Mouse (Mus musculus): ENCODE data around the gene Lars2. TPM values are rescaled to one million over a fixed set of nuclear protein-coding genes. Genes with fewer than 3 reads are reported as not detected.
"Not testable (repeated sequence)": the region's sequence is repeated elsewhere in the genome, so short reads cannot be mapped to it uniquely, and the experiment has no call there.

Lars2 gene
- polyA plus RNA-seq, 1 experiment from 2014 or later: 1,403 TPM

GRCm38 (mm10) chr9:123385352-123386198, 18.8 kb downstream of the Lars2 start:
- H3K27ac ChIP-seq (replicated peaks; ENCODE audit: low read depth, low read length): no peak overlapping the region
- no peaks in the 10 kb centered on the region for H3K36me3 ChIP-seq (ENCODE audit: control insufficient read depth, insufficient read depth, low read length)
- H3K9me3 ChIP-seq (ENCODE audit: control insufficient read depth, low read length): no peaks in the 10 kb centered on the region
- no peak overlapping the region for H3K4me2 ChIP-seq (ENCODE audit: low read length)
- 44% methylated on average over 5 of the region's 5 CpGs for WGBS
- DNase-seq (peak; percentile 37), ATAC-seq (ENCODE audit: low FRiP score, low TSS enrichment) (0 out of 2 replicates have a peak, but pooled peaks have one; percentile 31)
- no peak overlapping the region for H3K4me3 ChIP-seq (replicated peaks; ENCODE audit: low read depth, low read length)
- H3K27me3 ChIP-seq (ENCODE audit: control insufficient read depth, insufficient read depth, low read length): no peaks in the 10 kb centered on the region
- peaks cover 19% of the 10 kb centered on the region for H3K4me1 ChIP-seq (ENCODE audit: control insufficient read depth, insufficient read depth, low read length)
- H3K9ac ChIP-seq (replicated peaks; ENCODE audit: low read length): no peak overlapping the region

DNA sequence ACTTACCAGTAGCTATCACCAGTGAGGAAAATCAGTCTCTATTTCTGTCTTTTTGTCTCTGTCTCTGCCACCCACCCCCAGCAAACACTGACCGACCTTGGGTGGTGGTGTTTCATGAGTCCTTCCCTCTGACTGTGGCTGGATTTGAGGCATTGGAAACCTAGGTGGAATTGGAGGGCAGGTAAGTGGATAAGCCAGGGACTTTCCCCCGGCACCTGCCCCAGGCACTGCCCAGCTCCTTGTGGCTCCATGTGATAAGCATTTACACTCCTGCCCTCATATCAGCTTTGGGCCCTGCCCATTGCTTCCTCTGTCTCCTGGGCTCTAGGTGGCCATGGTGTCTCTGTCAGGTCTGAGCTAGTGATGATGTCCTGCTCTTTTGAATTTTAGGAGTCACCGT, 19.6 kb downstream of the Lars2 start:
- Histone ChIP-seq H3K36me3 (ENCODE audit: control insufficient read depth, insufficient read depth, low read length) (no peaks in the 10 kb centered on the region), H3K27me3 (ENCODE audit: control insufficient read depth, insufficient read depth, low read length) (no peaks in the 10 kb centered on the region), H3K4me2 (ENCODE audit: low read length) (no peak overlapping the region), H3K27ac (replicated peaks; ENCODE audit: low read depth, low read length) (no peak overlapping the region), H3K9me3 (ENCODE audit: control insufficient read depth, low read length) (no peaks in the 10 kb centered on the region), H3K4me3 (replicated peaks; ENCODE audit: low read depth, low read length) (no peak overlapping the region), H3K9ac (replicated peaks; ENCODE audit: low read length) (no peak overlapping the region), H3K4me1 (ENCODE audit: control insufficient read depth, insufficient read depth, low read length) (peaks cover 19% of the 10 kb centered on the region)
- ATAC-seq (ENCODE audit: low FRiP score, low TSS enrichment): no peak
- 89% methylated on average over 3 of the region's 3 CpGs for WGBS
- no peak for DNase-seq

GRCm38 (mm10) chr9:123388087-123389007, 21.6 kb downstream of the Lars2 start:
- not testable (repeated sequence) for H3K4me3 ChIP-seq (replicated peaks; ENCODE audit: low read depth, low read length); H3K27me3 ChIP-seq (ENCODE audit: control insufficient read depth, insufficient read depth, low read length); H3K9me3 ChIP-seq (ENCODE audit: control insufficient read depth, low read length); H3K36me3 ChIP-seq (ENCODE audit: control insufficient read depth, insufficient read depth, low read length); ATAC-seq (ENCODE audit: low FRiP score, low TSS enrichment); H3K27ac ChIP-seq (replicated peaks; ENCODE audit: low read depth, low read length); H3K4me2 ChIP-seq (ENCODE audit: low read length); DNase-seq; H3K9ac ChIP-seq (replicated peaks; ENCODE audit: low read length)
- peaks cover 19% of the 10 kb centered on the region for H3K4me1 ChIP-seq (ENCODE audit: control insufficient read depth, insufficient read depth, low read length)
- 97% methylated on average over 12 of the region's 21 CpGs for WGBS

DNA sequence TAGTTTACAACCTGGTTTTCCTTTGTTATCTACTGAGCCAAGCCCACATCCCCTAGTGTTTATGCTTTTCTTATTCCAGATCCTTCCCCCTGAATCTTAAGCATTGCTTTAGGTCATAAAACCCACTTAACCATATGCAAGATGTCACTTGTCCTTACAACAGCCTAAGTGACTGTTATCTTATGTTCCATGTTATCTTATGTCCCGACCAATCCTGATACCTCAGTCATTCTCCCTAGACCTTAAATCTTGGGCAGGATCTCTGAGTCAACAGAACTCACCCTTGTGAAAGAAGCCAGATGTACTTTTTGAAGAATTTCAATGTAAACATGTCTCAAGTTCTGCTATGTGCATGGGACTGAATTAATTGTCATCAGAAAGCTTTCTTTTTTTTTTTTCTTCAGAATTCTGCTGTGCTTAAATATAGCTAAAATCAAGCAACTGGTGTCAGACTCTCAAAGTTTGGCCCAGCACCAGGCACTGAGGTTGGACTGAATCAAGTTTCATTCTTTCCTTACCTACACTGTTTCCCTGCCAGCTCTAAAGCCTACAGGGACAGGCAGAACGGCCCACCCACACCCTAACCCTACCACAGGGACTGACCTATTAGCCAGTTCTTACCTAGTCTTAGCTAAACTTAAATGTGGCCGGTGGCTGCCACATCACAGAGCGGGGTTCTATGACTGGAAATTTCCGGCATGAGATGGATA, 24.6 kb downstream of the Lars2 start:
- Histone ChIP-seq H3K9ac (replicated peaks; ENCODE audit: low read length) (no peak overlapping the region), H3K4me1 (ENCODE audit: control insufficient read depth, insufficient read depth, low read length) (0 out of 2 replicates have a peak, but pooled peaks cover 1% of the 10 kb centered on the region), H3K4me3 (replicated peaks; ENCODE audit: low read depth, low read length) (no peak overlapping the region), H3K27ac (replicated peaks; ENCODE audit: low read depth, low read length) (no peak overlapping the region), H3K27me3 (ENCODE audit: control insufficient read depth, insufficient read depth, low read length) (no peaks in the 10 kb centered on the region), H3K36me3 (ENCODE audit: control insufficient read depth, insufficient read depth, low read length) (peaks cover 9% of the 10 kb centered on the region), H3K4me2 (ENCODE audit: low read length) (no peak overlapping the region), H3K9me3 (ENCODE audit: control insufficient read depth, low read length) (no peaks in the 10 kb centered on the region)
- ATAC-seq (ENCODE audit: low FRiP score, low TSS enrichment) (no peak), DNase-seq (no peak)
- WGBS: 91% methylated on average over 5 of the region's 5 CpGs

- ATAC-seq (ENCODE audit: low FRiP score, low TSS enrichment) (no peak), DNase-seq (no peak)
- H3K4me3 ChIP-seq (replicated peaks; ENCODE audit: low read depth, low read length): no peak overlapping the region
Measured at GRCm38 (mm10) chr9:123394856-123395255, 28.1 kb downstream of the Lars2 start.

DNA sequence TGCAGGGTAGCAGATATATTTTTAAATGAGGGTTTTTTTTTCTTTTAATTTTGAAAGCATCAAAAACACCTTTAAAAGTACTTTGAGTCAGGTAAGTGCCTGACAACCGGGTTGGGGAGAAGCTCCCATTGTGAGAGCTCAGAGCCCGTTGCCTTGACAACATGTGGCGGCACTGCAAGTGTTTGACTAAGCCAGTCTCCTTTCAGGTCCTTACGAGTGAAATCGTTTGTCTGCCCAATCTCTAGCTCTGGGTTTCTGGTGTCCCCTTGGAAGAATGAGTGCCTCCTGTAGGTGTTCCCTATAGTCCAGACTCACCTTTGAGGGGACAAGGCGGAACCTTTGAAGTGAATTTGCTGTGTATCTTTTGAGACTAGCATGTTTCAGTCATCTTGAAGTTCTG, 31.0 kb downstream of the Lars2 start:
- Histone ChIP-seq H3K4me2 (ENCODE audit: low read length) (no peak overlapping the region), H3K36me3 (ENCODE audit: control insufficient read depth, insufficient read depth, low read length) (peaks cover 9% of the 10 kb centered on the region), H3K4me1 (ENCODE audit: control insufficient read depth, insufficient read depth, low read length) (no peaks in the 10 kb centered on the region), H3K9ac (replicated peaks; ENCODE audit: low read length) (no peak overlapping the region), H3K4me3 (replicated peaks; ENCODE audit: low read depth, low read length) (no peak overlapping the region), H3K9me3 (ENCODE audit: control insufficient read depth, low read length) (no peaks in the 10 kb centered on the region), H3K27ac (replicated peaks; ENCODE audit: low read depth, low read length) (no peak overlapping the region), H3K27me3 (ENCODE audit: control insufficient read depth, insufficient read depth, low read length) (no peaks in the 10 kb centered on the region)
- DNase-seq (peak; percentile 69), ATAC-seq (ENCODE audit: low FRiP score, low TSS enrichment) (no peak)
- 18% methylated on average over 6 of the region's 6 CpGs for WGBS

More at GRCm38 (mm10) chr9:123394856-123395255, 28.1 kb downstream of the Lars2 start:
- H3K4me2 ChIP-seq (ENCODE audit: low read length): no peak overlapping the region
- H3K9me3 ChIP-seq (ENCODE audit: control insufficient read depth, low read length): no peaks in the 10 kb centered on the region
- H3K27me3 ChIP-seq (ENCODE audit: control insufficient read depth, insufficient read depth, low read length): no peaks in the 10 kb centered on the region
- 75% methylated on average over 6 of the region's 6 CpGs for WGBS
- no peak overlapping the region for H3K9ac ChIP-seq (replicated peaks; ENCODE audit: low read length)
- H3K27ac ChIP-seq (replicated peaks; ENCODE audit: low read depth, low read length): no peak overlapping the region
- H3K4me1 ChIP-seq (ENCODE audit: control insufficient read depth, insufficient read depth, low read length): no peaks in the 10 kb centered on the region
- peaks cover 9% of the 10 kb centered on the region for H3K36me3 ChIP-seq (ENCODE audit: control insufficient read depth, insufficient read depth, low read length)

- Histone ChIP-seq H3K9me3 (ENCODE audit: control insufficient read depth, low read length) (no peaks in the 10 kb centered on the region), H3K36me3 (ENCODE audit: control insufficient read depth, insufficient read depth, low read length) (no peaks in the 10 kb centered on the region), H3K27me3 (ENCODE audit: control insufficient read depth, insufficient read depth, low read length) (no peaks in the 10 kb centered on the region), H3K4me1 (ENCODE audit: control insufficient read depth, insufficient read depth, low read length) (no peaks in the 10 kb centered on the region), H3K9ac (replicated peaks; ENCODE audit: low read length) (no peak overlapping the region), H3K4me2 (ENCODE audit: low read length) (no peak overlapping the region), H3K4me3 (replicated peaks; ENCODE audit: low read depth, low read length) (no peak overlapping the region), H3K27ac (replicated peaks; ENCODE audit: low read depth, low read length) (no peak overlapping the region)
- ATAC-seq (ENCODE audit: low FRiP score, low TSS enrichment) (no peak), DNase-seq (no peak)
- 93% methylated on average over 3 of the region's 3 CpGs for WGBS
Measured at GRCm38 (mm10) chr9:123402215-123402614, 35.5 kb downstream of the Lars2 start.

DNA sequence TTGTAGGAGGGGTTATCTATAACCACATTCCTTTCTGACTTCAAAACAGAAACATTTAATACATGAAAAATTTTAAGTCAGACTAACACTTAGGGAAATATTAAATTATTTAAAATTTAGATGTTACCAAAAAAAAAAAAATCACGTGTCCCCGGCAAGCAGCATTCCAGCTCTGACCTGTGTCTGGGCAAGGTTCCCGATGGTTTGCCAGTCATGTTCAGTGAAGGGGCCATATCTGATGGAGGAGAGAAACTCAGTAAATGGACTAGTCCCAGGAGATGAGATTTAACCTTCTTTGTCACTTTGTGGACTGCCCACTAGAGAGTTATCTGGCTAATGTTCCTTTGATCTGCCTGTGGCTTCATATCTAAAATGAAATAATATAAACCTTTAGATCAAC, 36.3 kb downstream of the Lars2 start:
- DNase-seq: no peak
- H3K27me3 ChIP-seq (ENCODE audit: control insufficient read depth, insufficient read depth, low read length): no peaks in the 10 kb centered on the region

More for the DNA sequence above, 36.3 kb downstream of the Lars2 start:
- H3K4me3 ChIP-seq (replicated peaks; ENCODE audit: low read depth, low read length): no peak overlapping the region
- no peak overlapping the region for H3K9ac ChIP-seq (replicated peaks; ENCODE audit: low read length)
- no peaks in the 10 kb centered on the region for H3K4me1 ChIP-seq (ENCODE audit: control insufficient read depth, insufficient read depth, low read length)
- no peak overlapping the region for H3K27ac ChIP-seq (replicated peaks; ENCODE audit: low read depth, low read length)
- no peak overlapping the region for H3K4me2 ChIP-seq (ENCODE audit: low read length)
- H3K9me3 ChIP-seq (ENCODE audit: control insufficient read depth, low read length): no peaks in the 10 kb centered on the region
- 85% methylated on average over 3 of the region's 3 CpGs for WGBS
- no peak for ATAC-seq (ENCODE audit: low FRiP score, low TSS enrichment)
- no peaks in the 10 kb centered on the region for H3K36me3 ChIP-seq (ENCODE audit: control insufficient read depth, insufficient read depth, low read length)
